Mouse (Mus musculus): ENCODE data around the gene Rpl22l1. TPM values are rescaled to one million over a fixed set of nuclear protein-coding genes. Genes with fewer than 3 reads are reported as not detected.
A peak's percentile ranks its signal among the peaks of the same experiment; 100 is the strongest.

Rpl22l1 gene
- total and polyA plus RNA-seq, 2 experiments from 2014 or later: 106 to 186 TPM

DNA sequence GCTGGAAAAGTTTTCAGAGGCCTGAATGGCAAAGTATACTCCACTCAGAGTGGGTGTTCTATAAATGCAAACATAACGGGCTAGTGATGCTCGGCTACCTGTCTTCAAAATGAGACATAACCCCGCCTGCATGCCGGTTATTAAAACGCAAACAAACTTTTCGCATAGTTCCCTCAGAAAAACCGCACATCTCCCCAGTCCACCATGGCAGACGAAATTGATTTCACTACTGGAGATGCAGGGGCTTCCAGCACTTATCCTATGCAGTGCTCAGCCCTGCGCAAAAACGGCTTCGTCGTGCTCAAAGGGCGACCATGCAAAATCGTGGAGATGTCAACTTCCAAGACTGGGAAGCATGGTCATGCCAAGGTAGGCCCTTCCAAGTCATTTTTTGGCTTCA lies 23.4 kb upstream of the Rpl22l1 start:
- H3K36me3 ChIP-seq (replicated peaks; ENCODE audit: control insufficient read depth, insufficient read depth, low read length): no peaks in the 10 kb centered on the region
- TF ChIP-seq EP300 (IDR thresholded peaks at IDR 0.05; ENCODE audit: low read depth) (no peak), CTCF (IDR thresholded peaks at IDR 0.05; ENCODE audit: low read depth) (no peak)
- H3K27me3 ChIP-seq (ENCODE audit: control insufficient read depth, insufficient read depth, low read length): no peaks in the 10 kb centered on the region
- peak overlapping the region; percentile 74 for H3K9ac ChIP-seq (replicated peaks; ENCODE audit: low read depth, low read length)
- H3K4me1 ChIP-seq (ENCODE audit: control insufficient read depth, insufficient read depth): peaks cover 10% of the 10 kb centered on the region; the same call in 1 of the 2 replicates
- no peak overlapping the region for H3K27ac ChIP-seq (ENCODE audit: low read depth)
- DNase-seq (ENCODE audit: low spot score) (no peak), ATAC-seq (ENCODE audit: insufficient read depth, low read depth) (no peak)
- H3K9me3 ChIP-seq (replicated peaks; ENCODE audit: control insufficient read depth, low read length): no peaks in the 10 kb centered on the region
- peak overlapping the region; percentile 81 for H3K4me3 ChIP-seq (ENCODE audit: low read depth, low read length)
- WGBS: 21% methylated on average over 14 of the region's 14 CpGs
- peak overlapping the region; percentile 99 for H3K4me2 ChIP-seq (ENCODE audit: low read depth, low read length)

DNA sequence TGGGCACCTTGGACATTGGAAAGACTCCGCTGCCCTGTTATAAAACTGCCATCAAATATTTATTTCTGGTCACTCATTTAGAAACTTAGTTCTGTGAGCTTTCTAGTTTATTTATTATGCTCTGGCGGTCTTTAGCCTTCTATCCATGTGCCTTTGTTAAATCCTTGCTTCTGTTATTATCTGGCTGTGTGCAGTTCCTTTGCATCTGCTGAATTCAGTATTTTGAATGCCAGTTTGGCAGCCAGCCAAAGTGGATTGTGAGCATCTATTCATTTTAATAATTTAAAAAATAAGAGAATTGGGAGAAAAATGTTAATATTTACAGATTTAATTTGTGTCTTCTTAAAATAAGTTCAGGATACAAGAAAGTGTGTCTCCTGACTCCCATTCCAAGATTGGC lies 21.1 kb upstream of the Rpl22l1 start:
- Histone ChIP-seq H3K9ac (replicated peaks; ENCODE audit: low read depth, low read length) (no peak overlapping the region), H3K9me3 (replicated peaks; ENCODE audit: control insufficient read depth, low read length) (no peaks in the 10 kb centered on the region), H3K27ac (ENCODE audit: low read depth) (no peak overlapping the region), H3K4me1 (ENCODE audit: control insufficient read depth, insufficient read depth) (peaks cover 10% of the 10 kb centered on the region; the same call in 1 of the 2 replicates), H3K36me3 (replicated peaks; ENCODE audit: control insufficient read depth, insufficient read depth, low read length) (no peaks in the 10 kb centered on the region), H3K4me2 (ENCODE audit: low read depth, low read length) (no peak overlapping the region), H3K27me3 (ENCODE audit: control insufficient read depth, insufficient read depth, low read length) (no peaks in the 10 kb centered on the region), H3K4me3 (ENCODE audit: low read depth, low read length) (no peak overlapping the region)
- TF ChIP-seq EP300 (IDR thresholded peaks at IDR 0.05; ENCODE audit: low read depth) (no peak), CTCF (IDR thresholded peaks at IDR 0.05; ENCODE audit: low read depth) (no peak)
- 85% methylated on average over 2 of the region's 2 CpGs for WGBS
- no peak for ATAC-seq (ENCODE audit: insufficient read depth, low read depth)
- DNase-seq (ENCODE audit: low spot score): no peak

DNA sequence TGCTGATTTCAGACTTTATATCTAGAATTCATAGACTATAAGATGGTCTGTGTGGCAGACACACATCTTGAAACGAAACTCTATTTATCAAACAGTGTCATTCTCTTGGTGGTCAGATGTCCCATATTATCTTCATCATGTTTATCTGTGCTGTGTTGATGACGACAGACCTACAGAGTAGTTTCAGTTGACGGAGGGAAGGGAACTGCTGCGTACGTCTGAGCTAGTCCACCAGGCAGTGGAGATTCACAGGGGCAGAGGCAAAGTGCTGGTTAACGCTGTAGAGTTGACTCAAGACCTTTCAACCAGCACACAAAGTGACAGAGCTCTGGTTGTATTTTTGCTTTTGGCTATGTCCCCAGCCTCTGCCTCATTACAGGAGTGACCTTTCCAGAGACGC lies 10.4 kb upstream of the Rpl22l1 start:
- Histone ChIP-seq H3K4me2 (ENCODE audit: low read depth, low read length) (no peak overlapping the region), H3K27me3 (ENCODE audit: control insufficient read depth, insufficient read depth, low read length) (no peaks in the 10 kb centered on the region), H3K36me3 (replicated peaks; ENCODE audit: control insufficient read depth, insufficient read depth, low read length) (no peaks in the 10 kb centered on the region), H3K9ac (replicated peaks; ENCODE audit: low read depth, low read length) (no peak overlapping the region), H3K9me3 (replicated peaks; ENCODE audit: control insufficient read depth, low read length) (no peaks in the 10 kb centered on the region), H3K27ac (ENCODE audit: low read depth) (no peak overlapping the region), H3K4me1 (ENCODE audit: control insufficient read depth, insufficient read depth) (no peaks in the 10 kb centered on the region), H3K4me3 (ENCODE audit: low read depth, low read length) (no peak overlapping the region)
- ATAC-seq (ENCODE audit: insufficient read depth, low read depth) (no peak), DNase-seq (ENCODE audit: low spot score) (no peak)
- WGBS: 72% methylated on average over 7 of the region's 7 CpGs
- TF ChIP-seq CTCF (IDR thresholded peaks at IDR 0.05; ENCODE audit: low read depth): no peak

DNA sequence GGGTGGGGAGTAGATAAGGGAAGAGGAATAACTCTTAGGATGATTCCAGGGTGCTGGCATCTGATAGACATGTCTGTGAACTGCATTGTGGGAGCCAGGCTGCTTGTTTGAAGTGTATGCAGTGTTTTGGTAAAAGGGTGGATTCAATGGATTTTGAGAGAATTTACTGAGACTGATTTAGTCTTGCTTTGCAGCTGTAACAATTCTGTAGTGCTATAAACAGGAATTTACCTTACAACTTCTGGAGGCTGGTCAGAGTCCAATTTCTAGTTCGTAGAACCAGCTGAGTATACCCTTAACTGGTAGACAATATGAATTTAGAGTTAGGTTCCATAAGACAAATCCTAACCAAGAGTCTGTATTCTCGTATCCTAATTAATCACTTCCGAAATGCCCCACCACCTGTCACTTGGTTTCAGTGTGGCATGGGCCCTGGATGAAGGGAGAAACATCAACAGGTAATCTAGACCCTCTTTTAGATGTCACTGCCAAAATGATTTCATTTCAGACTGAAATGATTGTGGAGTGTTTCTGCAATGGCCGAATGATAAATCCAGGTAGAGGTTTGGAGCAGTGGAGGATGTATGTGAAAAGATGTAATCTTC lies 2.9 kb downstream of the Rpl22l1 start:
- Histone ChIP-seq H3K4me3 (ENCODE audit: low read depth, low read length) (no peak overlapping the region), H3K4me2 (ENCODE audit: low read depth, low read length) (no peak overlapping the region), H3K9me3 (replicated peaks; ENCODE audit: control insufficient read depth, low read length) (no peaks in the 10 kb centered on the region), H3K27ac (ENCODE audit: low read depth) (no peak overlapping the region), H3K9ac (replicated peaks; ENCODE audit: low read depth, low read length) (no peak overlapping the region), H3K36me3 (replicated peaks; ENCODE audit: control insufficient read depth, insufficient read depth, low read length) (peaks cover 19% of the 10 kb centered on the region), H3K27me3 (ENCODE audit: control insufficient read depth, insufficient read depth, low read length) (no peaks in the 10 kb centered on the region), H3K4me1 (ENCODE audit: control insufficient read depth, insufficient read depth) (peaks cover 3% of the 10 kb centered on the region; the same call in 1 of the 2 replicates)
- DNase-seq (ENCODE audit: low spot score): no peak
- 91% methylated on average over 4 of the region's 4 CpGs for WGBS
- TF ChIP-seq CTCF (IDR thresholded peaks at IDR 0.05; ENCODE audit: low read depth): no peak
- TF ChIP-seq EP300 (IDR thresholded peaks at IDR 0.05; ENCODE audit: low read depth): no peak
- ATAC-seq (ENCODE audit: insufficient read depth, low read depth): no peak

DNA sequence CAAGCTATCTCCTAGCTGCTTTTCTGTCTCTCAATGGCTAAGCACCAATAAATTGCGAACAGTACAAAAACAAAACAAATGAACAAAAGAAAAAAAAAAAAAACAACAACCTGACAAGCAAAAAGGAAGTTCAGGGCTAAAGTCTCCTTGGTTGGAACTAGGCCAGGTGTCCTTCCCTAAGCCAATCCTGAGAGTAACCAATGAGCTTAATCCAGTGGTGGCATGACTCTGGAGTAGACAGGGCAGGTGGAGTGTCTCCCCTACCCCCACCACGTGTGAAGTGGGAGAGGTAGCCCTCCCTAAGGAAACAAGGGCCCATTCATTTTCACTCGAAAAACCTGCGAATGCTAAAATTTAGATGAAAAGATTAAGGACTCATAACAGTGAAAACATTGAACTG lies 6.2 kb downstream of the Rpl22l1 start:
- Histone ChIP-seq H3K9me3 (replicated peaks; ENCODE audit: control insufficient read depth, low read length) (no peaks in the 10 kb centered on the region), H3K36me3 (replicated peaks; ENCODE audit: control insufficient read depth, insufficient read depth, low read length) (peaks cover 19% of the 10 kb centered on the region), H3K27me3 (ENCODE audit: control insufficient read depth, insufficient read depth, low read length) (no peaks in the 10 kb centered on the region), H3K4me1 (ENCODE audit: control insufficient read depth, insufficient read depth) (no peaks in the 10 kb centered on the region), H3K27ac (ENCODE audit: low read depth) (no peak overlapping the region), H3K4me3 (ENCODE audit: low read depth, low read length) (no peak overlapping the region), H3K4me2 (ENCODE audit: low read depth, low read length) (no peak overlapping the region), H3K9ac (replicated peaks; ENCODE audit: low read depth, low read length) (no peak overlapping the region)
- DNase-seq (ENCODE audit: low spot score) (no peak), ATAC-seq (ENCODE audit: insufficient read depth, low read depth) (no peak)
- 59% methylated on average over 4 of the region's 4 CpGs for whole genome bisulfite sequencing
- TF ChIP-seq CTCF (IDR thresholded peaks at IDR 0.05; ENCODE audit: low read depth) (no peak), EP300 (IDR thresholded peaks at IDR 0.05; ENCODE audit: low read depth) (no peak)

DNA sequence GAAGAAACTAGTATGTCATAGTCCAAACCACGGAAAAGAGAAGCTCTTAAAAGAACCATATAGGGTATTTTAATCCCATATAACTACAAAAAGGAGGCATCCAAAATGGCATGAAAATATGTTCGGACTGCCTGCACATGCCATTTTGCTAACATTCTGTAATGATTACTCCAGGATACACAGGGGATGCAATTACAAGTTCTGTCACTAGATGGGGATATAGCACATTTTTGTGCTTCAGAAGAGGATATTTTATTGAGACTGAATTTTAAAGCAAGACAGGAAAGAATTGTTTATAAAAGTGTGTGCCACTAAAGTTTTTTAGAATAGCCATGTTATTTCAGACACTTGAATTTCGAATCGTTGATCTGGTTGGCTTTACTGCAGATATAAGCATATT lies 9.1 kb downstream of the Rpl22l1 start:
- 7% methylated on average over 4 of the region's 4 CpGs for WGBS
- DNase-seq (ENCODE audit: low spot score): peak; percentile 45
- no peak overlapping the region for H3K9ac ChIP-seq (replicated peaks; ENCODE audit: low read depth, low read length)

More for the DNA sequence above, 9.1 kb downstream of the Rpl22l1 start:
- no peak overlapping the region for H3K4me2 ChIP-seq (ENCODE audit: low read depth, low read length)
- H3K4me3 ChIP-seq (ENCODE audit: low read depth, low read length): no peak overlapping the region
- H3K27me3 ChIP-seq (ENCODE audit: control insufficient read depth, insufficient read depth, low read length): no peaks in the 10 kb centered on the region
- no peak overlapping the region for H3K27ac ChIP-seq (ENCODE audit: low read depth)
- no peaks in the 10 kb centered on the region for H3K9me3 ChIP-seq (replicated peaks; ENCODE audit: control insufficient read depth, low read length)
- no peak for TF ChIP-seq EP300 (IDR thresholded peaks at IDR 0.05; ENCODE audit: low read depth)
- TF ChIP-seq CTCF (IDR thresholded peaks at IDR 0.05; ENCODE audit: low read depth): peak; percentile 72
- no peaks in the 10 kb centered on the region for H3K36me3 ChIP-seq (replicated peaks; ENCODE audit: control insufficient read depth, insufficient read depth, low read length)
- no peaks in the 10 kb centered on the region for H3K4me1 ChIP-seq (ENCODE audit: control insufficient read depth, insufficient read depth)
- ATAC-seq (ENCODE audit: insufficient read depth, low read depth): no peak
